ENCODE assay signal across 20 mouse cellular contexts in genomic region chr10:59875396-59875795, GRCm38 (mm10). TPM values are rescaled to one million over a fixed set of nuclear protein-coding genes. Genes with fewer than 3 reads are reported as not detected.
A peak's percentile ranks its signal among the peaks of the same experiment; 100 is the strongest.
DNase-seq lines count a peak whose midpoint lies in the region; ATAC-seq and TF ChIP-seq lines count a peak whose summit lies in the region.
"Had no signal": no experiment of that assay in that cellular context is flagged by ENCODE, and none has a peak within 500 bp of the region (broad histone marks: within the 10 kb centered on the region; RNA-seq: fewer than 3 reads in every experiment).

No protein-coding gene starts in this region.

- no peak overlapping the region for H3K4me3 ChIP-seq in spleen, adult 2 months (ENCODE audit: extremely low read depth, insufficient read depth, insufficient read length)
- H3K4me3 ChIP-seq in liver, embryonic 15.5 days (replicated peaks) = peak overlapping the region; percentile 59
- H3K4me3 ChIP-seq: embryonic facial prominence, embryonic 12.5 days; hindbrain, embryonic 15.5 days; left cerebral cortex, adult 2 months; limb, embryonic 15.5 days had no signal

- H3K4me2 ChIP-seq in liver, embryonic 15.5 days = peak overlapping the region; percentile 82
- H3K4me2 ChIP-seq: embryonic facial prominence, embryonic 12.5 days; hindbrain, embryonic 15.5 days; limb, embryonic 15.5 days had no signal

- ATAC-seq in erythroblast, adult 5-6 weeks (replicated peaks; ENCODE audit: low FRiP score, poor library complexity, severe bottlenecking) = peak; percentile 59
- peak; percentile 72 for ATAC-seq in liver, embryonic 15.5 days (ENCODE audit: insufficient read depth)
- no peak for ATAC-seq in monocyte, adult 5-6 weeks (replicated peaks; ENCODE audit: insufficient number of reproducible peaks, low FRiP score, low TSS enrichment, poor library complexity, severe bottlenecking)
- ATAC-seq: CD4-positive, CD25-positive, alpha-beta regulatory T cell, adult 4 months; forebrain, embryonic 14.5 days; Patski had no signal

- no peak for TF ChIP-seq CTCF in spleen, adult 2 months (IDR thresholded peaks at IDR 0.05; ENCODE audit: extremely low read depth, insufficient read depth, insufficient read length, insufficient replicate concordance)

- WGBS in spleen, adult 2 months = 22% methylated on average over 1 of the region's 1 CpGs
- 18% methylated on average over 1 of the region's 1 CpGs for WGBS in liver, embryonic 15.5 days (ENCODE audit: insufficient replicate concordance)

- TF ChIP-seq POLR2A in spleen, adult 2 months (IDR thresholded peaks at IDR 0.05; ENCODE audit: low read depth, low read length) = no peak

- peak overlapping the region; percentile 47; the same call in 1 of the 2 replicates for H3K27ac ChIP-seq in spleen, adult 2 months (ENCODE audit: insufficient read depth, low read length)
- peak overlapping the region; percentile 100 for H3K27ac ChIP-seq in liver, embryonic 15.5 days (replicated peaks)
- H3K27ac ChIP-seq: embryonic facial prominence, embryonic 12.5 days; hindbrain, embryonic 15.5 days; left cerebral cortex, adult 2 months; limb, embryonic 15.5 days had no signal

- H3K9ac ChIP-seq in liver, embryonic 15.5 days = peak overlapping the region; percentile 65
- H3K9ac ChIP-seq: embryonic facial prominence, embryonic 12.5 days; hindbrain, embryonic 15.5 days; limb, embryonic 15.5 days had no signal

- H3K9me3 ChIP-seq in liver, embryonic 15.5 days (replicated peaks) = no peaks in the 10 kb centered on the region
- H3K9me3 ChIP-seq: embryonic facial prominence, embryonic 12.5 days; hindbrain, embryonic 15.5 days; limb, embryonic 15.5 days had no signal

- H3K4me1 ChIP-seq in spleen, adult 2 months (ENCODE audit: control insufficient read depth, insufficient read depth, insufficient read length) = no peaks in the 10 kb centered on the region
- peaks cover 64% of the 10 kb centered on the region for H3K4me1 ChIP-seq in liver, embryonic 15.5 days (replicated peaks)

- no peaks in the 10 kb centered on the region for H3K36me3 ChIP-seq in spleen, adult 2 months (ENCODE audit: control insufficient read depth, insufficient read depth, low read length)
- no peaks in the 10 kb centered on the region for H3K36me3 ChIP-seq in liver, embryonic 15.5 days (replicated peaks)
- H3K36me3 ChIP-seq: embryonic facial prominence, embryonic 12.5 days; hindbrain, embryonic 15.5 days; limb, embryonic 15.5 days had no signal

- DNase-seq in spleen, adult 2 months (ENCODE audit: low read depth in 1 of 2, low spot score in 2 of 2) = no peak
- DNase-seq in spleen, adult 18-20 months = no peak
- DNase-seq in adipocyte (ENCODE audit: low spot score) = no peak
- DNase-seq in frontal cortex, postnatal 25 days (ENCODE audit: low spot score in 2 of 2) = no peak
- DNase-seq: cerebellum, postnatal 10 days; gastrocnemius, postnatal 10 days; kidney, adult 11 months; lung, postnatal 36 days; midbrain, embryonic 14.5 days; thymus, adult 2 months had no signal

- H3K27me3 ChIP-seq in spleen, adult 2 months (ENCODE audit: control insufficient read depth, insufficient read depth, low read length) = no peaks in the 10 kb centered on the region
- H3K27me3 ChIP-seq in liver, embryonic 15.5 days = no peaks in the 10 kb centered on the region
- H3K27me3 ChIP-seq: embryonic facial prominence, embryonic 12.5 days; hindbrain, embryonic 15.5 days; limb, embryonic 15.5 days; Patski had no signal

RNA-seq across cellular contexts. Expression of gene Dnajb12, which starts 4.0 kb away (rescaled TPM):
- 29.9 and 32.4 TPM in 2 replicates for polyA plus RNA-seq in spleen, adult 2 months (2012; rRNA removed)
- total RNA-seq in erythroblast, adult 5-6 weeks (2015; ENCODE audit: low replicate concordance) = 13.6 and 28.2 TPM in 2 replicates
- 39.8 and 43.4 TPM in 2 replicates for total RNA-seq in erythroblast, adult 5-6 weeks (2017; ENCODE audit: low replicate concordance)
- 14.3 and 15.0 TPM in 2 replicates for polyA plus RNA-seq in liver, embryonic 15.5 days (2015; fragmentation: Nextera tagmentation; extraction: Ambion mirVana)
- 29.6 to 41.9 TPM (median 30.0 TPM) in 3 replicates for total RNA-seq in monocyte, adult 5-6 weeks (2017)
